Mouse (Mus musculus) small intestine, adult 2 months (tissue): ENCODE results near the gene Ier2. TPM values are rescaled to one million over a fixed set of nuclear protein-coding genes. Genes with fewer than 3 reads are reported as not detected.
A peak's percentile ranks its signal among the peaks of the same experiment; 100 is the strongest.
"Not testable (repeated sequence)": the region's sequence is repeated elsewhere in the genome, so short reads cannot be mapped to it uniquely, and the experiment has no call there.

Source experiments
- H3K27ac ChIP-seq: fragments of 200-500 bp; 2 replicates; pipeline ENCODE4 v1.5.1; 2012; ENCODE audit warnings: low read depth, low read length, control low read depth, inconsistent platforms; ENCODE audit not compliant: insufficient read depth
- H3K27me3 ChIP-seq: fragments of 200-500 bp; 2 replicates; pipeline ENCODE4 v1.6.1; 2012; ENCODE audit warnings: mild to moderate bottlenecking, moderate library complexity, low read length, inconsistent platforms; ENCODE audit not compliant: control insufficient read depth, insufficient read depth
- H3K36me3 ChIP-seq: fragments of 200-500 bp; 2 replicates; pipeline ENCODE4 v1.6.1; 2012; ENCODE audit warnings: mild to moderate bottlenecking, low read length, control low read depth, inconsistent platforms; ENCODE audit not compliant: control insufficient read depth, insufficient read depth
- H3K4me1 ChIP-seq: fragments of 200-500 bp; 2 replicates; pipeline ENCODE4 v1.6.1; 2012; ENCODE audit warnings: low read length, inconsistent platforms, mixed read lengths; ENCODE audit not compliant: control insufficient read depth, insufficient read depth, insufficient read length
- H3K4me3 ChIP-seq: fragments of 200-500 bp; 2 replicates; pipeline ENCODE4 v1.5.1; 2012; ENCODE audit warnings: low read depth, mild to moderate bottlenecking, control low read depth, inconsistent platforms, low read length, moderate library complexity
- CTCF ChIP-seq: fragments of 200-500 bp; IDR thresholded peaks from 2 replicates; pipeline ENCODE4 v1.5.1; 2012; ENCODE audit warnings: low read depth, mild to moderate bottlenecking, control low read depth, inconsistent platforms, low read length, moderate library complexity, mixed read lengths; ENCODE audit not compliant: insufficient replicate concordance, insufficient read length; ENCODE audit errors: extremely low read depth
- POLR2A ChIP-seq: fragments of 200-500 bp; IDR thresholded peaks from 2 replicates; pipeline ENCODE4 v1.6.1; 2012; ENCODE audit warnings: low read depth, mild to moderate bottlenecking, control low read depth, inconsistent platforms, low read length, moderate library complexity
- WGBS: fragments of 180-500 bp; shearing (Covaris S2); methylation state at CpG from one replicate; pipeline ENCODE4 v1.1.7; 2018; 5-methylcytosine and 5-hydroxymethylcytosine counted together
- polyA plus RNA-seq: library from polyadenylated mRNA; depleted of rRNA; stranded (reverse); fragments of >200 nt; gene quantifications from 2 replicates; pipeline ENCODE4 v1.2.3, GENCODE M21; 2012; rRNA removed

Gene Ier2
- polyA plus RNA-seq, 1 experiment, result 72.7 TPM

DNA sequence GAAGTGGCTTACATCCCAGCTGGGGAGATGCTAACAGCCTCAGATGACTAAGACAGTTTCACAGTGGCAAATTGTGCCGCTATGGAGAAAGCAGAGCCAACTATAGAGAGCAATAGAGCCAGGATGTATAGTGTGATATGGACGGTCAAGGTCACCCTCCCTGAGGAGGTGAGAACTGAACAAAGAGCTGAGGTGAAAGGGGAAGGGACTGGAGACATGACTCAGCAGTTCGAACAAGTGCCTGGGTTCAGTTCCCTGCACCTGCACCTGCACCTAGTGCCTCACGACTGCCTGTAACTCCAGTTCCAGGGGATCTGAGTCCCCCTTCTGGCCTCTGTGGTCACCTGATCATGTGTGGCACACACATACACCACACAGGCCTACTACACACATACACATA lies 32.5 kb downstream of the Ier2 start:
- H3K27me3 ChIP-seq, result no peaks in the 10 kb centered on the region
- H3K36me3 ChIP-seq, result no peaks in the 10 kb centered on the region
- WGBS, result 79% methylated on average over 4 of the region's 4 CpGs
- no peak overlapping the region for H3K4me3 ChIP-seq
- H3K4me1 ChIP-seq, result no peaks in the 10 kb centered on the region
- H3K27ac ChIP-seq, result no peak overlapping the region
- TF ChIP-seq POLR2A (no peak), CTCF (no peak)

DNA sequence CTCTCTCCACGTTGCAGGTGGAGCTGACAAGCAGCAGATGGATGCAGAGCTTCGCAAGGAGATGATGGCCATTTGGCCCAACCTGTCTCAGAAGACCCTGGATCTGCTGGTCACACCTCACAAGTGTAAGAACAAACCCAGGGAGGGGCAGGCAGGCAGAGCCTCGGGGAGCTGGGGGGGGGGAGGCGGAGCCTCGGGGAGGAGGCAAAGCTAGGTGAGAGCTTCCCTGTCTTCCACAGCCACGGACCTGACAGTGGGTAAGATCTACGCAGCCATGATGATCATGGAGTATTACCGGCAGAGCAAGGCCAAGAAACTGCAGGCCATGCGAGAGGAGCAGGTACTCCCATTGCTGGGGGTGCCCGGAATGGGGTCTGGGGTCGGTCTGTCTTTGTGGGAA lies 33.1 kb downstream of the Ier2 start:
- no peaks in the 10 kb centered on the region for H3K27me3 ChIP-seq
- H3K4me3 ChIP-seq, result no peak overlapping the region
- 75% methylated on average over 11 of the region's 11 CpGs for WGBS
- H3K36me3 ChIP-seq, result no peaks in the 10 kb centered on the region
- H3K27ac ChIP-seq, result no peak overlapping the region
- TF ChIP-seq POLR2A (no peak), CTCF (no peak)
- H3K4me1 ChIP-seq, result no peaks in the 10 kb centered on the region

- H3K27me3 ChIP-seq, H3K36me3 ChIP-seq, H3K4me3 ChIP-seq, H3K27ac ChIP-seq, H3K4me1 ChIP-seq: not testable (repeated sequence)
- WGBS, result 78% methylated on average over 4 of the region's 4 CpGs
These were observed 39.2 kb downstream of the Ier2 start for GRCm38 (mm10) chr8:84623425-84623824.

- no peak for TF ChIP-seq CTCF
- TF ChIP-seq POLR2A, result no peak
- 81% methylated on average over 8 of the region's 8 CpGs for WGBS
These were observed 41.5 kb downstream of the Ier2 start for GRCm38 (mm10) chr8:84621102-84621625.

GRCm38 (mm10) chr8:84617005-84617404 lies 45.6 kb downstream of the Ier2 start:
- H3K36me3 ChIP-seq, result no peaks in the 10 kb centered on the region
- 72% methylated on average over 22 of the region's 22 CpGs for WGBS
- H3K27ac ChIP-seq, result no peak overlapping the region
- TF ChIP-seq CTCF, result no peak
- TF ChIP-seq POLR2A, result no peak
- no peaks in the 10 kb centered on the region for H3K4me1 ChIP-seq
- no peak overlapping the region for H3K4me3 ChIP-seq
- 0 out of 2 replicates have a peak, but pooled peaks cover 3% of the 10 kb centered on the region for H3K27me3 ChIP-seq

More at GRCm38 (mm10) chr8:84621102-84621625, 41.5 kb downstream of the Ier2 start:
- Histone ChIP-seq H3K27me3 (0 out of 2 replicates have a peak, but pooled peaks cover 3% of the 10 kb centered on the region), H3K36me3 (no peaks in the 10 kb centered on the region), H3K4me1 (no peaks in the 10 kb centered on the region), H3K27ac (no peak overlapping the region), H3K4me3 (no peak overlapping the region)

DNA sequence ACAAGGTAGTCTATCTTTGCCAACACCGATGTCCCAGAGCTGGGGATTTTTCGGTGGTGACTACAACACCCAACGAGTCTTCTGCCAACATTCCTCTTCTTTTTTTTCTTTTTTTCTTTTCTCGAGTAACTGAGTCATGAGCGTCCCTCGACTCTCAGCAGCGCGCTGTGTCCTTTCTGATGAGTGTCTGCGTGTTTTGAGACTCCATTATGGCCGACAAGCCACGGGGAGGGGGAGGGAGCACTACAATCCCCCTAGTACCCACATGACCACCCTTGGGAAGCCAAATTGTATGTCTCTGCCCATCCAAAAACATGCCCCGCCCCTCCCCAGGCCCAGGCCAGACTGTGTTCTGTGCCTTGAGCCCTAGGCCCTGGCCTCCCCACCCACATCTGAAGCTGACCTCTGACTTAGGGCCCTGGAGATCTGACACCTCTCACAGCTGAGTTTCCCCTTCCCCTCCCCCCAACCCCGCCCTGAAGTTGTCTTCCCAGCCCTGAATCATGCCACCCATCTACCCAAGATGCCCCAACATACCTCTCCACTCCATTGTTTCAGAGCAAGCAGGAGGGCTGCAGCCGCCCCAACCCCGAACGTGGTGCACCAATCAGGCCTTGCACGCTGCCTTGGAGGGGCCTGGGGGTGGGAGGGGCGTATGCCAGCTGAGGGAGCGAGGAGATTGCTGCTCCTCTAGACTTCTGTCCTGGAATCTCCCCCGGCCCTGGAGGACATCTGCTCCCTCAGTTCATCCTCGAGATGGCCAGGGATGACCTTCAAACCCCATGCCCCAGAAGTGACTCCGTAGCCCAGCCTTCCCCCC lies 46.8 kb downstream of the Ier2 start:
- no peak for TF ChIP-seq POLR2A
- TF ChIP-seq CTCF, result no peak
- Histone ChIP-seq H3K4me3 (no peak overlapping the region), H3K27ac (no peak overlapping the region), H3K27me3 (0 out of 2 replicates have a peak, but pooled peaks cover 3% of the 10 kb centered on the region), H3K4me1 (no peaks in the 10 kb centered on the region), H3K36me3 (no peaks in the 10 kb centered on the region)
- WGBS, result 64% methylated on average over 22 of the region's 22 CpGs

DNA sequence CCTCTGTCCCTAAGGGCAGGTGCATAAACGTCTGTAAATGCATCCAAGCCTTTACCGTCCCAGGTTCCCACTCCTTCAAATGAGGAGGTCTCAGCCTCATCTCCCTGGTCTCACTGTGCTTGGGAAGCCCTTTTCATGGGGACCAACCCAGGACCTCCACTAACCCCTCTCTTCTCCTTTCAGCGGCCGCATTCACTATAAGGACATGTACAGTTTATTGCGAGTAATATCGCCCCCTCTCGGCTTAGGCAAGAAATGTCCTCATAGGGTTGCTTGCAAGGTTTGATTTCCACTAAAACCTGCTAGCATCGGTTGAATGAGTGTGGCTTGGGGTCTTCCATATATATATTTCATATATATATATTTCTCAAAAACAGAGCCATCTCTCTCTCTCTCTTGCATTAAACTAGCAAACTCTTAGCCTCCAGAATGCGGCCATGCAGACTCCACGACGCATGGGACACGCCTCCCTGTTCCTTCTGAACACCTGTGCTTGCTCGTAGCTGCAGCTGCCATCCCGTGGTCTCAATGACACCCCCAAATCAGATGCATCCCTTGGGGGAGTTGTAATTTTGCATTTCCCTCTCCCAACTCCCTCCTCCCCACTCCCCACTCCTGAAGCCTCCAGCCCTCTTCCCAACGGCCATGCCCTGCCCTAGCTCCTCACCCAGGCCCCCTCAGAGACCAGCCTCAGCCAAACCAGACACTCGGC lies 48.0 kb downstream of the Ier2 start:
- no peaks in the 10 kb centered on the region for H3K4me1 ChIP-seq
- H3K36me3 ChIP-seq, result no peaks in the 10 kb centered on the region
- 38% methylated on average over 16 of the region's 16 CpGs for WGBS

More for the DNA sequence above, 48.0 kb downstream of the Ier2 start:
- H3K27me3 ChIP-seq, result 0 out of 2 replicates have a peak, but pooled peaks cover 3% of the 10 kb centered on the region
- TF ChIP-seq POLR2A (no peak), CTCF (peak; percentile 51; the same call in 1 of the 2 replicates)
- H3K27ac ChIP-seq, result no peak overlapping the region
- H3K4me3 ChIP-seq, result no peak overlapping the region

Other genes with a start within 250 kb of the Ier2 start
- gene Trmt1, start 23.5 kb upstream of the Ier2 start, polyA plus RNA-seq, result 38.3 and 55.2 TPM in 2 replicates
- gene Nacc1, start 25.0 kb upstream of the Ier2 start, polyA plus RNA-seq, result 57.2 and 104 TPM in 2 replicates
- gene Lyl1, start 38.6 kb upstream of the Ier2 start, polyA plus RNA-seq, result 4.2 and 8.2 TPM in 2 replicates
- 0.30 TPM in 2 replicates for gene G430095P16Rik, start 60.2 kb upstream of the Ier2 start, polyA plus RNA-seq
- 22.3 and 26.1 TPM in 2 replicates for gene Nfix, start 137.5 kb upstream of the Ier2 start, polyA plus RNA-seq
- gene Dand5, start 160.0 kb upstream of the Ier2 start, polyA plus RNA-seq, result 0.98 and 2.1 TPM in 2 replicates
- gene Gadd45gip1, start 168.7 kb upstream of the Ier2 start, polyA plus RNA-seq, result 50.5 and 64.1 TPM in 2 replicates
- 26.4 and 47.5 TPM in 2 replicates for gene Rad23a, start 177.8 kb upstream of the Ier2 start, polyA plus RNA-seq
- gene Calr, start 184.1 kb upstream of the Ier2 start, polyA plus RNA-seq, result 82.6 and 120 TPM in 2 replicates
- 20.2 and 29.1 TPM in 2 replicates for gene Farsa, start 194.1 kb upstream of the Ier2 start, polyA plus RNA-seq
- 0.60 and 2.1 TPM in 2 replicates for gene Syce2, start 209.3 kb upstream of the Ier2 start, polyA plus RNA-seq
- 32.5 and 53.2 TPM in 2 replicates for gene Gcdh, start 231.1 kb upstream of the Ier2 start, polyA plus RNA-seq
- 0.30 and 0.38 TPM in 2 replicates for gene Klf1, start 239.1 kb upstream of the Ier2 start, polyA plus RNA-seq
- 4.1 and 5.9 TPM in 2 replicates for gene Dnase2a, start 245.7 kb upstream of the Ier2 start, polyA plus RNA-seq